Mouse (Mus musculus) liver, embryonic 13.5 days (tissue): Measurements from ENCODE around the gene Olfr64. TPM values are rescaled to one million over a fixed set of nuclear protein-coding genes. Genes with fewer than 3 reads are reported as not detected.
A peak's percentile ranks its signal among the peaks of the same experiment; 100 is the strongest.

Experiments used
- ATAC-seq: fragments of 200-750 bp; cut with Nextera tagmentation; 2 replicates; pipeline ENCODE4 v1.8.0; 2017; ENCODE audit warnings: low read depth, mild to moderate bottlenecking, moderate number of reproducible peaks, moderate library complexity
- DNase-seq: peaks from one replicate; pipeline ENCODE4 v3.0.0; 2022
- H3K27ac ChIP-seq: fragments of 300-500 bp; sonication (generic); 2 replicates; pipeline ENCODE4 v1.5.1; 2015; ENCODE audit warnings: moderate library complexity, mild to moderate bottlenecking, inconsistent platforms
- H3K27me3 ChIP-seq: fragments of 300-500 bp; sonication (generic); 2 replicates; pipeline ENCODE4 v1.6.1; 2015; ENCODE audit warnings: mild to moderate bottlenecking, inconsistent platforms
- H3K36me3 ChIP-seq: fragments of 300-500 bp; sonication (generic); 2 replicates; pipeline ENCODE4 v1.6.1; 2015; ENCODE audit warnings: mild to moderate bottlenecking, inconsistent platforms
- H3K4me1 ChIP-seq: fragments of 300-500 bp; sonication (generic); replicated peaks from 2 replicates; pipeline ENCODE4 v1.6.1; 2015; ENCODE audit warnings: inconsistent platforms
- H3K4me2 ChIP-seq: fragments of 300-500 bp; sonication (generic); 2 replicates; pipeline ENCODE4 v1.6.1; 2015; ENCODE audit warnings: inconsistent platforms, mild to moderate bottlenecking, moderate library complexity
- H3K4me3 ChIP-seq: fragments of 300-500 bp; sonication (generic); replicated peaks from 2 replicates; pipeline ENCODE4 v1.5.1; 2015; ENCODE audit warnings: mild to moderate bottlenecking, inconsistent platforms
- H3K9ac ChIP-seq: fragments of 300-500 bp; sonication (generic); 2 replicates; pipeline ENCODE4 v1.6.1; 2015; ENCODE audit warnings: mild to moderate bottlenecking, inconsistent platforms
- H3K9me3 ChIP-seq: fragments of 300-500 bp; sonication (generic); replicated peaks from 2 replicates; pipeline ENCODE4 v1.6.1; 2016; ENCODE audit warnings: inconsistent platforms
- WGBS: fragments of 180-500 bp; shearing (Covaris S2); methylation state at CpG from one replicate; pipeline ENCODE4 v1.1.7; 2015; ENCODE audit not compliant: insufficient replicate concordance; 5-methylcytosine and 5-hydroxymethylcytosine counted together
- polyA plus RNA-seq: library from polyadenylated mRNA; unstranded; fragments of >200 nt; fragmentation: Nextera tagmentation; extraction: Ambion mirVana; gene quantifications from 2 replicates; pipeline ENCODE4 v1.2.1, GENCODE M21; 2015

Olfr64 gene
- polyA plus RNA-seq, result not detected in 2 replicates

GRCm38 (mm10) chr7:103894385-103894784, at the start of gene Olfr64:
Gene Olfr64, minus strand, starts transcription at chr7:103894485.
- H3K4me2 ChIP-seq, result no peak within 1 kb of the TSS
- H3K4me1 ChIP-seq, result peaks cover 2% of the 10 kb centered on the region; the same call in 1 of the 2 replicates
- ATAC-seq, result no peak
- no peak for DNase-seq
- H3K27me3 ChIP-seq, result peaks cover 3% of the 10 kb centered on the region; the same call in 1 of the 2 replicates
- no peak within 1 kb of the TSS for H3K9ac ChIP-seq
- no peak within 1 kb of the TSS for H3K4me3 ChIP-seq
- no peaks in the 10 kb centered on the region for H3K9me3 ChIP-seq
- no peaks in the 10 kb centered on the region for H3K36me3 ChIP-seq
- WGBS, result 53% methylated on average over 1 of the region's 1 CpGs
- no peak within 1 kb of the TSS for H3K27ac ChIP-seq

- Histone ChIP-seq H3K4me3 (no peak overlapping the region), H3K4me2 (peak overlapping the region; percentile 20), H3K9me3 (no peaks in the 10 kb centered on the region), H3K36me3 (no peaks in the 10 kb centered on the region), H3K4me1 (peaks cover 7% of the 10 kb centered on the region), H3K27me3 (peaks cover 4% of the 10 kb centered on the region; the same call in 1 of the 2 replicates), H3K9ac (peak overlapping the region; percentile 67), H3K27ac (peak overlapping the region; percentile 83)
- peak; percentile 80 for ATAC-seq
- WGBS, result 11% methylated on average over 2 of the region's 2 CpGs
- DNase-seq, result peak; percentile 65
Observed at GRCm38 (mm10) chr7:103942730-103943129, 48.4 kb upstream of the Olfr64 start.

- Histone ChIP-seq H3K4me1 (peaks cover 4% of the 10 kb centered on the region), H3K9me3 (no peaks in the 10 kb centered on the region), H3K27me3 (peaks cover 6% of the 10 kb centered on the region; the same call in 1 of the 2 replicates), H3K36me3 (no peaks in the 10 kb centered on the region), H3K4me2 (no peak within 1 kb of the TSS), H3K9ac (0 out of 2 replicates have a peak within 1 kb of the TSS, but pooled peaks have one; percentile 2), H3K4me3 (no peak within 1 kb of the TSS), H3K27ac (no peak within 1 kb of the TSS)
- WGBS, result 26% methylated on average over 2 of the region's 2 CpGs
- DNase-seq (no peak), ATAC-seq (peak; percentile 67)
Observed at GRCm38 (mm10) chr7:103934264-103934663, 40.0 kb upstream of the Olfr64 start, which contains the start of gene Olfr632. Gene Olfr632, plus strand, starts transcription at chr7:103934347.

GRCm38 (mm10) chr7:103928525-103928924, 34.2 kb upstream of the Olfr64 start, which contains the start of gene Olfr631:
Gene Olfr631, plus strand, starts transcription at chr7:103928825.
- Histone ChIP-seq H3K27me3 (no peaks in the 10 kb centered on the region), H3K9me3 (no peaks in the 10 kb centered on the region), H3K36me3 (no peaks in the 10 kb centered on the region), H3K27ac (no peak within 1 kb of the TSS), H3K9ac (no peak within 1 kb of the TSS), H3K4me3 (no peak within 1 kb of the TSS), H3K4me1 (no peaks in the 10 kb centered on the region), H3K4me2 (no peak within 1 kb of the TSS)
- DNase-seq (no peak), ATAC-seq (no peak)

GRCm38 (mm10) chr7:103915338-103915737, 21.1 kb upstream of the Olfr64 start:
- peaks cover 55% of the 10 kb centered on the region for H3K4me1 ChIP-seq
- no peak overlapping the region for H3K4me3 ChIP-seq
- no peaks in the 10 kb centered on the region for H3K9me3 ChIP-seq
- H3K27me3 ChIP-seq, result no peaks in the 10 kb centered on the region
- ATAC-seq (peak; percentile 96), DNase-seq (no peak)
- H3K27ac ChIP-seq, result peak overlapping the region; percentile 94
- H3K9ac ChIP-seq, result peak overlapping the region; percentile 70
- peak overlapping the region; percentile 52 for H3K4me2 ChIP-seq
- H3K36me3 ChIP-seq, result no peaks in the 10 kb centered on the region

GRCm38 (mm10) chr7:103912969-103913511, 18.8 kb upstream of the Olfr64 start:
- peak overlapping the region; percentile 65 for H3K9ac ChIP-seq
- H3K27ac ChIP-seq, result peak overlapping the region; percentile 94
- DNase-seq (peak; percentile 38), ATAC-seq (peak; percentile 25)
- no peak overlapping the region for H3K4me3 ChIP-seq
- no peaks in the 10 kb centered on the region for H3K36me3 ChIP-seq
- WGBS, result 25% methylated on average over 8 of the region's 8 CpGs
- H3K4me2 ChIP-seq, result peak overlapping the region; percentile 33
- peaks cover 75% of the 10 kb centered on the region for H3K4me1 ChIP-seq
- H3K9me3 ChIP-seq, result no peaks in the 10 kb centered on the region
- no peaks in the 10 kb centered on the region for H3K27me3 ChIP-seq

GRCm38 (mm10) chr7:103910047-103910446, 15.8 kb upstream of the Olfr64 start:
- H3K9me3 ChIP-seq, result no peaks in the 10 kb centered on the region
- H3K4me3 ChIP-seq, result no peak overlapping the region
- peak; percentile 97 for ATAC-seq
- peak overlapping the region; percentile 94 for H3K27ac ChIP-seq
- WGBS, result 2% methylated on average over 3 of the region's 3 CpGs
- DNase-seq, result peak; percentile 83
- H3K36me3 ChIP-seq, result no peaks in the 10 kb centered on the region
- H3K9ac ChIP-seq, result peak overlapping the region; percentile 65
- peak overlapping the region; percentile 45 for H3K4me2 ChIP-seq
- no peaks in the 10 kb centered on the region for H3K27me3 ChIP-seq
- peaks cover 65% of the 10 kb centered on the region for H3K4me1 ChIP-seq

GRCm38 (mm10) chr7:103903187-103903586, 8.9 kb upstream of the Olfr64 start, which contains the start of gene Olfr65:
Gene Olfr65, plus strand, starts transcription at chr7:103903487.
- Histone ChIP-seq H3K9me3 (no peaks in the 10 kb centered on the region), H3K27ac (no peak within 1 kb of the TSS), H3K9ac (no peak within 1 kb of the TSS), H3K27me3 (peaks cover 17% of the 10 kb centered on the region), H3K36me3 (no peaks in the 10 kb centered on the region), H3K4me3 (no peak within 1 kb of the TSS), H3K4me2 (no peak within 1 kb of the TSS), H3K4me1 (peaks cover 7% of the 10 kb centered on the region)
- no peak for DNase-seq
- 67% methylated on average over 2 of the region's 2 CpGs for WGBS
- ATAC-seq, result no peak

- ATAC-seq, result no peak
Observed at GRCm38 (mm10) chr7:103886152-103886551, 8.1 kb downstream of the Olfr64 start, which contains the start of gene Olfr66. Gene Olfr66, minus strand, starts transcription at chr7:103886252.

GRCm38 (mm10) chr7:103877093-103877492, 17.2 kb downstream of the Olfr64 start:
- H3K27me3 ChIP-seq, result 0 out of 2 replicates have a peak, but pooled peaks cover 2% of the 10 kb centered on the region
- no peaks in the 10 kb centered on the region for H3K36me3 ChIP-seq
- ATAC-seq (peak; percentile 93), DNase-seq (peak; percentile 44)
- H3K9me3 ChIP-seq, result no peaks in the 10 kb centered on the region
- H3K9ac ChIP-seq, result no peak overlapping the region
- WGBS, result 19% methylated on average over 2 of the region's 2 CpGs
- H3K27ac ChIP-seq, result peak overlapping the region; percentile 96
- H3K4me1 ChIP-seq, result peaks cover 51% of the 10 kb centered on the region
- H3K4me3 ChIP-seq, result no peak overlapping the region
- H3K4me2 ChIP-seq, result no peak overlapping the region

More at GRCm38 (mm10) chr7:103886152-103886551, 8.1 kb downstream of the Olfr64 start, which contains the start of gene Olfr66:
- DNase-seq, result no peak
- H3K27ac ChIP-seq, result no peak within 1 kb of the TSS
- 0 out of 2 replicates have a peak, but pooled peaks cover 2% of the 10 kb centered on the region for H3K27me3 ChIP-seq
- no peaks in the 10 kb centered on the region for H3K36me3 ChIP-seq
- H3K4me2 ChIP-seq, result no peak within 1 kb of the TSS
- no peak within 1 kb of the TSS for H3K9ac ChIP-seq
- H3K4me3 ChIP-seq, result no peak within 1 kb of the TSS
- H3K4me1 ChIP-seq, result peaks cover 6% of the 10 kb centered on the region; the same call in 1 of the 2 replicates
- no peaks in the 10 kb centered on the region for H3K9me3 ChIP-seq

GRCm38 (mm10) chr7:103874451-103874850, 19.8 kb downstream of the Olfr64 start:
- no peak for DNase-seq

GRCm38 (mm10) chr7:103873064-103873463, 21.2 kb downstream of the Olfr64 start:
- Histone ChIP-seq H3K9ac (peak overlapping the region; percentile 71), H3K4me1 (peaks cover 61% of the 10 kb centered on the region), H3K36me3 (no peaks in the 10 kb centered on the region), H3K27me3 (no peaks in the 10 kb centered on the region), H3K27ac (peak overlapping the region; percentile 93), H3K9me3 (no peaks in the 10 kb centered on the region), H3K4me2 (peak overlapping the region; percentile 34; the same call in 1 of the 2 replicates), H3K4me3 (no peak overlapping the region)
- 2% methylated on average over 1 of the region's 1 CpGs for WGBS
- no peak for ATAC-seq
- no peak for DNase-seq

More at GRCm38 (mm10) chr7:103874451-103874850, 19.8 kb downstream of the Olfr64 start:
- peak overlapping the region; percentile 65 for H3K9ac ChIP-seq
- ATAC-seq, result no peak
- no peaks in the 10 kb centered on the region for H3K9me3 ChIP-seq
- WGBS, result 18% methylated on average over 5 of the region's 5 CpGs
- peak overlapping the region; percentile 96 for H3K27ac ChIP-seq
- no peaks in the 10 kb centered on the region for H3K36me3 ChIP-seq
- peaks cover 65% of the 10 kb centered on the region for H3K4me1 ChIP-seq
- H3K4me3 ChIP-seq, result no peak overlapping the region
- H3K4me2 ChIP-seq, result 0 out of 2 replicates have a peak overlapping the region, but pooled peaks have one; percentile 17
- H3K27me3 ChIP-seq, result no peaks in the 10 kb centered on the region
